Mouse (Mus musculus) lung, postnatal 0 days (tissue): ENCODE measurements around the gene Map3k7cl. TPM values are rescaled to one million over a fixed set of nuclear protein-coding genes. Genes with fewer than 3 reads are reported as not detected.

Source experiments
- ATAC-seq: fragments of 200-750 bp; cut with Nextera tagmentation; 2 replicates; pipeline ENCODE4 v1.8.0; 2017; ENCODE audit warnings: moderate library complexity
- DNase-seq: peaks from one replicate; pipeline ENCODE4 v3.0.0-alpha.2; 2016; ENCODE audit warnings: low spot score
- H3K27ac ChIP-seq: fragments of 300-500 bp; sonication (generic); 2 replicates; pipeline ENCODE4 v1.5.1; 2014; ENCODE audit warnings: antibody characterized with exemption, mild to moderate bottlenecking, low read length, mixed read lengths
- H3K27me3 ChIP-seq: fragments of 300-500 bp; sonication (generic); replicated peaks from 2 replicates; pipeline ENCODE4 v1.6.1; 2014; ENCODE audit warnings: low read length, mixed read lengths; ENCODE audit not compliant: insufficient read depth
- H3K36me3 ChIP-seq: fragments of 300-500 bp; sonication (generic); 2 replicates; pipeline ENCODE4 v1.6.1; 2014; ENCODE audit warnings: low read length, mixed read lengths; ENCODE audit not compliant: insufficient read depth
- H3K4me1 ChIP-seq: fragments of 300-500 bp; sonication (generic); 2 replicates; pipeline ENCODE4 v1.6.1; 2014; ENCODE audit warnings: antibody characterized with exemption, low read depth, low read length, mixed read lengths; ENCODE audit not compliant: insufficient read depth
- H3K4me2 ChIP-seq: fragments of 300-500 bp; sonication (generic); replicated peaks from 2 replicates; pipeline ENCODE4 v1.6.1; 2014; ENCODE audit warnings: low read depth, mild to moderate bottlenecking, low read length, moderate library complexity, mixed read lengths
- H3K4me3 ChIP-seq: fragments of 300-500 bp; sonication (generic); 2 replicates; pipeline ENCODE4 v1.5.1; 2014; ENCODE audit warnings: low read depth, low read length
- H3K9ac ChIP-seq: fragments of 300-500 bp; sonication (generic); replicated peaks from 2 replicates; pipeline ENCODE4 v1.6.1; 2014; ENCODE audit warnings: low read depth, mild to moderate bottlenecking
- H3K9me3 ChIP-seq: fragments of 300-500 bp; sonication (generic); 2 replicates; pipeline ENCODE4 v1.6.1; 2016; ENCODE audit warnings: low read length, mixed read lengths
- CTCF ChIP-seq: IDR thresholded peaks from 2 replicates; pipeline ENCODE4 v1.5.1; 2016; ENCODE audit warnings: antibody characterized with exemption, mild to moderate bottlenecking
- EP300 ChIP-seq: IDR thresholded peaks from 2 replicates; pipeline ENCODE4 v1.6.1; 2016; ENCODE audit warnings: antibody characterized with exemption, mild to moderate bottlenecking, control low read depth
- WGBS: fragments of 180-500 bp; shearing (Covaris S2); extraction: QIAGEN DNeasy Blood & Tissue Kit; methylation state at CpG from one replicate; pipeline ENCODE4 v1.1.7; 2014; 5-methylcytosine and 5-hydroxymethylcytosine counted together
- polyA plus RNA-seq: library from polyadenylated mRNA; unstranded; fragments of >200 nt; fragmentation: Nextera tagmentation; extraction: Ambion mirVana; gene quantifications from 2 replicates; pipeline ENCODE4 v1.2.1, GENCODE M21; 2015

The Map3k7cl gene
- polyA plus RNA-seq, 1 experiment from 2014 or later: 0.38 TPM

DNA sequence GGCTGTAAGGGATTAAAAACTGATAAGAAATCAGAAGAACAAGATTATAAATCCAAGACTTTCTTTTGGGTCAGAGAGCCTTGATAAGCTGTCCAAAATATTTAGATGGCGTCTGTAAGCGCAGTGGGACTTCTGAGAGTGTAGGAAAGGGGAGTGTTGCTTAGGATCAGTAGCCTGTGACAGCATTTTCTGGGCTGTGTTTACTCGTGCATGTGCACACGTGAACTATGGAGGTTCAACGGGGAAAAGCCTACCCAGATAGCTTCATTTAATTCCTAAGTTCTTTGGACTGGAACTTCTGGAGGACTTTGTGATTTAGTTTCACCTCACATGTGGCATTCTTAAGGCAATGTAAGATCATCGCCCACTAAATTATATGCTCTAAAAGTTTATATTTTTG is 29.6 kb downstream of the Map3k7cl start:
- Histone ChIP-seq H3K27ac (no peak overlapping the region), H3K27me3 (no peaks in the 10 kb centered on the region), H3K4me1 (no peaks in the 10 kb centered on the region), H3K4me3 (no peak overlapping the region), H3K9ac (no peak overlapping the region), H3K36me3 (no peaks in the 10 kb centered on the region), H3K9me3 (no peaks in the 10 kb centered on the region), H3K4me2 (no peak overlapping the region)
- 76% methylated on average over 6 of the region's 6 CpGs for WGBS
- TF ChIP-seq EP300 (no peak), CTCF (no peak)
- DNase-seq (no peak), ATAC-seq (no peak)

DNA sequence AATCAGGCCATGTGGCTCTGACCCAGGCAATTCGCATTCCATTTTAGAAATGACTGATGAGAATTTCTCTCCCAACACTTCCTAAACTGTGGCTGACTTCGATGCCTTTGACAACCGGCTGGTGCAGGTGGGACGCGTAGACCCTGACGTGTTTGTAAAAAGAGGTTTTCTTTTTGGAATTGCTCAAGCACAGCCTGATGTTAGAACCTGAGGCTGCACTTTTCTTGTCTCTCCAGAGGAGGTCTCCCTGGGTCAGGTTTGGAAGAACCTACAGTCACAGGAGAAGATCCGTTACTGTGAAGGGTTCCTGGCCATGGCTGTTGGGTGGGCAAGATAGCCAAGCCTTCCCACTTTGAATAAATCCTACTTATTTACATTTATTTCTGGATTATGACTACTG is 31.5 kb downstream of the Map3k7cl start:
- no peak overlapping the region for H3K27ac ChIP-seq
- H3K4me2 ChIP-seq: no peak overlapping the region
- ATAC-seq (peak; percentile 37), DNase-seq (peak; percentile 60)
- no peaks in the 10 kb centered on the region for H3K9me3 ChIP-seq
- WGBS: 48% methylated on average over 7 of the region's 7 CpGs
- H3K36me3 ChIP-seq: no peaks in the 10 kb centered on the region
- no peaks in the 10 kb centered on the region for H3K4me1 ChIP-seq
- H3K27me3 ChIP-seq: no peaks in the 10 kb centered on the region
- no peak overlapping the region for H3K9ac ChIP-seq
- TF ChIP-seq CTCF (peak; percentile 72), EP300 (no peak)
- H3K4me3 ChIP-seq: no peak overlapping the region

DNA sequence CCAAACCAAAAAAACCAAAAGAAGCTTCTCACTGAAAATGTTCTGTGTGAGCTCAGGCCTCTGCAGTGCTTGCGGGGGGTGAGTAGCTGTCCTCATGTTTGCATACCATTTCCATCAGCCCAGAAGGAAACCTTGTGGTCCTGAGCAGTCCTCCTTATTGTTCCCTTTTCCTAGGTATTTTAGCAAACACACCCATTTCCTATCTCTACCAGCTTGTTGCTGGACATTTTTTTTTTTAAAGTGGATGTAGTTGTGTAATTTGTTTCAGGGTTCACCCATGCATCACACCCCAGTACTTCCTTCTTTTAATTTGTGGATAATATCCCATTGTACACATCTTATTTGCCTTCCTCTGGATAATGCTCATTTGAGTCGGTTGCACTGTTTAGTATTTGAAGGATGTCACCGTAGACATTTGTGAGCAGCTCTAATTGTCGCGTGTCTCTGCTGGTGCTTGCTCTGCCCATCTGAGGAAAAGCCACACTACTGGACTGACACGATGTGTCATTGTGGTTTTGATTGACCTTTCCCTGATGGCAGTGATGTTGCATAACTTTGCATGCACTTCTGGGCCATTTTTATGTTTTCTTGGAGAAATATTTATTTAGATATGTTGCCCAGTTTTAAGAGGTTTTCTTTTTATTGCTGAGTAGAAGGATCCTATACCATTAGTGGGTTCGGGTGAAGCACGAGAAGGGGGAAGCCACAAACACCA is 32.6 kb downstream of the Map3k7cl start:
- Histone ChIP-seq H3K9ac (no peak overlapping the region), H3K4me2 (no peak overlapping the region), H3K36me3 (no peaks in the 10 kb centered on the region), H3K9me3 (no peaks in the 10 kb centered on the region), H3K4me1 (no peaks in the 10 kb centered on the region), H3K4me3 (no peak overlapping the region), H3K27me3 (no peaks in the 10 kb centered on the region), H3K27ac (no peak overlapping the region)
- 75% methylated on average over 8 of the region's 8 CpGs for WGBS
- ATAC-seq: no peak
- no peak for DNase-seq
- TF ChIP-seq CTCF (no peak), EP300 (no peak)

DNA sequence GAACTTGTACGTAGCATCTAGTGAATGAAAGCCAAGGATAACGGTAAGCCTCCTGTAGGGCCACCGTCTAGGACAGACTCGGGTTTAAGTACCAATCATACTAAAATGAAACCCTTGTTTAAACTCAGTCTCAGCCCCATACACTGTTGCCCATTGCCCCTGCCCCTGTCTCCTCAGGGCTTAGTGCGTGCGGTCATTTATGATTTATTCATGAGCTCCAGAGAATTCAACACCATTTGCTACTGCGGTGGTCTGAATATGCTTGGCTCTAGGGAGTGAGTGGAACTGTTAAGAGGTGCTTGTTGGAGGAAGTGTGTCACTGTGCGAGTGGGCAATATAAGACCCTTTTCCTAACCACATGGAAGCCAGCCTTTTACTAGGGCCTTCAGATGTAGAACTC is 34.7 kb downstream of the Map3k7cl start:
- Histone ChIP-seq H3K27me3 (no peaks in the 10 kb centered on the region), H3K4me3 (no peak overlapping the region), H3K36me3 (no peaks in the 10 kb centered on the region), H3K9me3 (no peaks in the 10 kb centered on the region), H3K4me1 (no peaks in the 10 kb centered on the region), H3K9ac (no peak overlapping the region), H3K4me2 (no peak overlapping the region), H3K27ac (no peak overlapping the region)
- no peak for TF ChIP-seq CTCF
- no peak for TF ChIP-seq EP300
- DNase-seq: no peak
- WGBS: 88% methylated on average over 8 of the region's 8 CpGs
- ATAC-seq: no peak

DNA sequence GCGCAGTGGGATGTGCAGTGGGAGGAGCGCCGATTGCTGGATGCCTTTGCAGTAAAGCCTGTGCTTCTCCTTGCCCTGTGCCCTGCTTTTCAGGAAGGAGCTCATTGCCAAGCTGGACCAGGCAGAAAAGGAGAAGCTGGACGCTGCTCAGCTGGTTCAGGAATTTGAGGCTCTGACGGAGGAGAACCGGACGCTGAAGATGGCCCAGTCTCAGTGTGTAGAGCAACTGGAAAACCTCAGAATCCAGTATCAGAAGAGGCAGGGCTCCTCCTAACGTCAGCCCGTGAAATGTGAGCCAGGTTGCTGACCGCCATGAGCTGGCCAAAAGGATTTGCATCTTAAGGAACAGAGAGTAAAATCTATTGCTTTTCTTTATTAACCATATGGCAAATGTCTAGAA is 41.0 kb downstream of the Map3k7cl start:
- H3K4me1 ChIP-seq: no peaks in the 10 kb centered on the region
- no peak overlapping the region for H3K27ac ChIP-seq
- ATAC-seq (no peak), DNase-seq (no peak)
- no peak overlapping the region for H3K4me3 ChIP-seq
- 59% methylated on average over 10 of the region's 10 CpGs for WGBS
- H3K4me2 ChIP-seq: no peak overlapping the region
- H3K9ac ChIP-seq: no peak overlapping the region
- no peaks in the 10 kb centered on the region for H3K36me3 ChIP-seq
- TF ChIP-seq EP300 (no peak), CTCF (peak; percentile 12; the same call in 1 of the 2 replicates)
- H3K27me3 ChIP-seq: no peaks in the 10 kb centered on the region
- no peaks in the 10 kb centered on the region for H3K9me3 ChIP-seq

DNA sequence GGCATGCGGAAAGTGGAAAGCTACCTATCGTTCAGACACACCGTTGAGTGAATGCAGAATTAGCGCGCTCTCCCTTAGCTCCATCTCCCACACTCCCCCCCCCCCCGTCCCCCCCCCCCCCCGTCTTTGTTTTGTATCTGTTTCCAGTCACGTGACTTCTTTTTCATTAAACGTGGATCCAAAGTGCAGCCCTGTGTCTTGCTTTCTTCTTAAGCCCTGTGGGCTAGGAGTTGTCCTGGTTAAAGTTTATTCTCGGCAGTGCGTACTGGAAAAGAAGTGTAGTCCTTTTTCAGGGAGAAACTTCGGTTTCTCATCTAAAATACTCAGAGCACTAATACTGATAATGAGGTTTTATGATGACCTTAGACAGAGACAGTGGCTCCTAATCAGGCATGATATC is 42.0 kb downstream of the Map3k7cl start:
- H3K27me3 ChIP-seq: no peaks in the 10 kb centered on the region
- no peaks in the 10 kb centered on the region for H3K9me3 ChIP-seq
- no peak for ATAC-seq
- no peak for DNase-seq
- H3K4me1 ChIP-seq: no peaks in the 10 kb centered on the region
- H3K9ac ChIP-seq: no peak overlapping the region
- H3K4me2 ChIP-seq: no peak overlapping the region
- no peak overlapping the region for H3K27ac ChIP-seq
- 83% methylated on average over 10 of the region's 12 CpGs for WGBS
- H3K4me3 ChIP-seq: no peak overlapping the region
- TF ChIP-seq EP300: no peak
- TF ChIP-seq CTCF: no peak
- no peaks in the 10 kb centered on the region for H3K36me3 ChIP-seq
